Mouse (Mus musculus): Measurements from ENCODE around the gene Cyp1a2. TPM values are rescaled to one million over a fixed set of nuclear protein-coding genes. Genes with fewer than 3 reads are reported as not detected.

The Cyp1a2 gene
- polyA plus RNA-seq, 1 experiment from 2014 or later: not detected

DNA sequence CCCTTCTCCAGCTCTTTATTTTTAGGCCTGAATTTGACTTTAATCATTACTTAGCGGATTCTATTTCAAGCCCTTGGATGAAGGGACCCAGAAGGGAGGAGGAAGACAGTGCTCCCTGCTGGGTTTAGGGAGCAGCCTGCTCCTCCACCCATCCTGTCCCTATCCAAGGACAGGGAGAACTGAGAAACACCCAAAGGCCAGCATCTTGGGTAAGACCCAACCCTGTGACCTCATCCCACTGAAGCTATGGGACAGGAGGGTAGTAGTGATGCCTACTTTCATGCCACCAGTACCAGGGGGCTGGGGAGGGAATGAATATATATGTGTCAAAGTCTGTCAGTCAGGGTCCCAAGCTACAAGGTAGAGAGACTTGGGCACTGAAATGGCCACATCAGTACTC, 42.5 kb downstream of the Cyp1a2 start:
- no peak for ATAC-seq
- in situ Hi-C loops (cut with MboI; ENCODE audit: low pct_unique_long_range_greater_than_20kb): loop anchor here (5.0 kb wide), 1 partner anchor 119 kb away; the partner anchor contains the start of gene Cox5a
- POLR2A ChIA-PET: interaction anchor here (0.8 kb wide), 1 partner anchor 12 kb away, joined by 3 read pairs; no protein-coding TSS in a partner anchor

GRCm38 (mm10) chr9:57640384-57640783, 43.1 kb downstream of the Cyp1a2 start:
- ChIA-PET CTCF (interaction anchor here (1.1 to 1.5 kb wide), 2 partner anchors 20 to 50 kb away, joined by 3 to 6 read pairs; no protein-coding TSS in a partner anchor), POLR2A (interaction anchor here (0.8 kb wide), 1 partner anchor 11 kb away, joined by 3 read pairs; no protein-coding TSS in a partner anchor)
- in situ Hi-C loops (cut with MboI; ENCODE audit: low pct_unique_long_range_greater_than_20kb): loop anchor here (5.0 kb wide), 1 partner anchor 118 kb away; the partner anchor contains the start of gene Cox5a
- DNase-seq (ENCODE audit: low read depth, low spot score) (no peak), ATAC-seq (peak; percentile 38)
- H3K27me3 ChIP-seq: no peaks in the 10 kb centered on the region
- no peak for TF ChIP-seq CTCF (IDR thresholded peaks at IDR 0.05)

More for the DNA sequence above, 42.5 kb downstream of the Cyp1a2 start:
- CTCF ChIA-PET: no interaction called here
- no peak for DNase-seq (ENCODE audit: low read depth, low spot score)
- no peak for TF ChIP-seq CTCF (IDR thresholded peaks at IDR 0.05)
- H3K27me3 ChIP-seq: no peaks in the 10 kb centered on the region

- H3K27me3 ChIP-seq: no peaks in the 10 kb centered on the region
- ChIA-PET POLR2A (interaction anchor here (0.8 to 2.1 kb wide), 3 partner anchors 10 to 21 kb away, joined by 3 to 9 read pairs (median 3); no protein-coding TSS in a partner anchor), CTCF (interaction anchor here (1.1 to 2.2 kb wide), 3 partner anchors 10 to 49 kb away, joined by 3 to 8 read pairs (median 6); no protein-coding TSS in a partner anchor)
- TF ChIP-seq CTCF (IDR thresholded peaks at IDR 0.05): no peak
- no peak for DNase-seq (ENCODE audit: low read depth, low spot score)
- no peak for ATAC-seq
- in situ Hi-C loops (cut with MboI; ENCODE audit: low pct_unique_long_range_greater_than_20kb): loop anchor here (5.0 kb wide), 1 partner anchor 117 kb away; the partner anchor contains the start of gene Cox5a
Measured at GRCm38 (mm10) chr9:57639661-57640328, 43.7 kb downstream of the Cyp1a2 start.

- no peak for TF ChIP-seq CTCF (IDR thresholded peaks at IDR 0.05)
- H3K27me3 ChIP-seq: no peaks in the 10 kb centered on the region
- no peak for DNase-seq (ENCODE audit: low read depth, low spot score)
- CTCF ChIA-PET: interaction anchor here (1.4 to 2.2 kb wide), 3 partner anchors 9 to 48 kb away, joined by 5 to 8 read pairs (median 6); no protein-coding TSS in a partner anchor
- POLR2A ChIA-PET: interaction anchor here (0.9 to 2.1 kb wide), 2 partner anchors 9 to 20 kb away, joined by 3 to 9 read pairs; no protein-coding TSS in a partner anchor
- in situ Hi-C loops (cut with MboI; ENCODE audit: low pct_unique_long_range_greater_than_20kb): no loop called here
- no peak for ATAC-seq
Measured at GRCm38 (mm10) chr9:57638651-57639459, 44.6 kb downstream of the Cyp1a2 start.

GRCm38 (mm10) chr9:57637741-57638322, 45.7 kb downstream of the Cyp1a2 start:
- CTCF ChIA-PET: interaction anchor here (0.7 to 2.2 kb wide), 4 partner anchors 8 to 22 kb away, joined by 3 to 8 read pairs (median 4); no protein-coding TSS in a partner anchor
- POLR2A ChIA-PET: interaction anchor here (2.1 kb wide), 1 partner anchor 8 kb away, joined by 9 read pairs; no protein-coding TSS in a partner anchor
- H3K27me3 ChIP-seq: no peaks in the 10 kb centered on the region
- TF ChIP-seq CTCF (IDR thresholded peaks at IDR 0.05): no peak
- DNase-seq (ENCODE audit: low read depth, low spot score) (no peak), ATAC-seq (no peak)
- in situ Hi-C loops (cut with MboI; ENCODE audit: low pct_unique_long_range_greater_than_20kb): no loop called here

DNA sequence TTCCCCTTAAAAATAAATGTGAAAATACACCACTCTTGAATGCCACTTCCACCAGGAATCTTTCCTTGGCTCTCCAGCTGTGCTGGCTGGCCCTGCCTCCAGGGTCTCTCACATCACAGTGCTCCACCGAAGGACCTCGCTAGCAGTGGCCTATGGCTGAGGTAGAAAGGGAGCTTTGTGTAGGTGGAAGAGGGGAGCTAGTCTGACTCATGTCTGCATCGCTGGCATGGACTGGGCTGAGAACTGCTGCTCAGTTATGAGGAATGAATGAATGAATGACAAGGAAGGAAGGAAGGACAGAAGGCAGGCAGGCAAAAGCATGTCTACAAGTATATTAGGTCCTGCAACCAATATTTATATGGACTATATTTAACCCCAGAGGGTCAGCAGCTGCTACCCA, 46.2 kb downstream of the Cyp1a2 start:
- ATAC-seq: no peak
- CTCF ChIA-PET: interaction anchor here (0.7 to 2.2 kb wide), 4 partner anchors 8 to 22 kb away, joined by 3 to 8 read pairs (median 4); no protein-coding TSS in a partner anchor
- in situ Hi-C loops (cut with MboI; ENCODE audit: low pct_unique_long_range_greater_than_20kb): no loop called here
- POLR2A ChIA-PET: no interaction called here
- no peak for DNase-seq (ENCODE audit: low read depth, low spot score)
- no peaks in the 10 kb centered on the region for H3K27me3 ChIP-seq
- TF ChIP-seq CTCF (IDR thresholded peaks at IDR 0.05): no peak

DNA sequence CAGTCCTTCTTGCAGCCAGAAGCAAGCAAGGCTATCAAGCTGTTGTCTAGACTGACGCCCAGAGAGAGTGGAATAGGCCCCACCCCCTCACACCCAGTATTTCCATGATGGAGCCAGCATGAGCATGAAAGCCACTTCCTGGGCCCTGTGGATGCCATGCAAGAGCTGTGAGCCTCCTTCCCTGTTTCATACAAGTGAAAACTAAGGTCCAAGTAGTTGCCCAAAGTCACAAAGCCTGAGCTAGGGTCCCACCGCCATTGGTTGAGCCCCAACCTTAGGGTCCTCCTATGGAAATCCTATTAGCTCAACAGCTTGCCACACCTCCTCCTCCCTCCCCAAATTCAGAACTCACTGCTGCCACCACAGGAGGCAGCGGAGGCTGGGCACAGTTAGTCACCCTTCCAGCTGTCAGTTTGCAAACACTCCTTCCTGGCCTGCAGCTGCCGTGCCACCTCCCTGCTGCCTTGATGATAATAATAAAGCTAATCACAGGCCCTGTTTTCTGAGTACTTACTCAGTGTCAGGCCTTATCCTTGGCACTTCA, 50.0 kb downstream of the Cyp1a2 start:
- CTCF ChIA-PET: interaction anchor here (0.6 to 1.4 kb wide), 4 partner anchors 12 to 42 kb away, joined by 3 to 4 read pairs (median 3); no protein-coding TSS in a partner anchor
- no peak for ATAC-seq
- no peaks in the 10 kb centered on the region for H3K27me3 ChIP-seq
- no peak for DNase-seq (ENCODE audit: low read depth, low spot score)
- POLR2A ChIA-PET: no interaction called here
- TF ChIP-seq CTCF (IDR thresholded peaks at IDR 0.05): no peak
- in situ Hi-C loops (cut with MboI; ENCODE audit: low pct_unique_long_range_greater_than_20kb): no loop called here

DNA sequence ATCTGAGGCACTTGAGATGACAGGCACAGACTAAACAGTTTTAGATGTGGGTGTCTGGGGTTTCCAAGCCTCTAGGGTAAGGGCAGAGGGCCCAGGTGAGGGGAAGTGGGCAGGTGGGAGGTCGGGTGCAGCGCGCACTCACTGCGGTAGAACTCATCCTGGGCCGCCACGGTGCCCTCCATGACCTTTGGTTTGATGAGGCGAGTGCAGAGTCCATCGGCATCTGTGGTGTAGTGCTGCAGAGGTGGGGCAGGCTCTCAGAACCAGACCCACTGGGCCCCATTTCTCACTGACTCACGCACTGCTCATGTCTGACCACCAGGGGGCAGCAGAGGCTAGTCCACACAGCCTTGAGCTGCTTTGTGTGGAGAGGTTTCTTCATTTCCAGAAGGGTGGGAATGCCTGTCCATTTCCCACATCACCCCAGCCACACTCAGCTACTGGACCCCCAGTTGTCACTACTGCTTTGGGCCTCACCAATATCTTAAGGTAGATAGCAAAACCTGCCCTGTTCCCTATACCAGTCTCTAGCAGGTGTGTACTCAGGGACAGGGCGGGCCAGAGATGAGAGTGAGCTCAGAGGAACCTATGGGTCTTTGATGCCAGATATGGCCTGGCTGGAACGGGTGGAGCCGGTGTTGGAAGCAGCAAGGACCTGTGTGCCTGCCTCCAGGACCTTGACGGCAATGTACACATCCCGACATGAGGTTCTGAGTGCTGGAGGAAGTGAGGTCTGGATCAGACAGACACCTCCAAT, 54.2 kb downstream of the Cyp1a2 start:
- DNase-seq (ENCODE audit: low read depth, low spot score) (no peak), ATAC-seq (no peak)
- H3K27me3 ChIP-seq: no peaks in the 10 kb centered on the region
- no peak for TF ChIP-seq CTCF (IDR thresholded peaks at IDR 0.05)
- POLR2A ChIA-PET: interaction anchor here (1.0 to 2.3 kb wide), 4 partner anchors 10 to 26 kb away, joined by 3 to 9 read pairs (median 3); no protein-coding TSS in a partner anchor
- CTCF ChIA-PET: interaction anchor here (0.6 to 2.3 kb wide), 12 partner anchors 8 to 88 kb away, joined by 3 to 9 read pairs (median 4); partner anchors contain the start of gene Csk
- in situ Hi-C loops (cut with MboI; ENCODE audit: low pct_unique_long_range_greater_than_20kb): no loop called here

- ATAC-seq (no peak), DNase-seq (ENCODE audit: low read depth, low spot score) (no peak)
- no peak for TF ChIP-seq CTCF (IDR thresholded peaks at IDR 0.05)
- no peaks in the 10 kb centered on the region for H3K27me3 ChIP-seq
- POLR2A ChIA-PET: interaction anchor here (1.0 to 2.3 kb wide), 3 partner anchors 10 to 26 kb away, joined by 3 to 9 read pairs (median 3); no protein-coding TSS in a partner anchor
- in situ Hi-C loops (cut with MboI; ENCODE audit: low pct_unique_long_range_greater_than_20kb): no loop called here
- CTCF ChIA-PET: interaction anchor here (0.7 to 2.3 kb wide), 7 partner anchors 8 to 37 kb away, joined by 3 to 9 read pairs (median 4); no protein-coding TSS in a partner anchor
Measured at GRCm38 (mm10) chr9:57628717-57629116, 54.8 kb downstream of the Cyp1a2 start.

Measured in Patski (cell line).